Mouse (Mus musculus): ENCODE results near the gene Zfp771. TPM values are rescaled to one million over a fixed set of nuclear protein-coding genes. Genes with fewer than 3 reads are reported as not detected.

Gene Zfp771
- polyA plus RNA-seq, 1 experiment from 2014 or later, result 82.7 TPM

DNA sequence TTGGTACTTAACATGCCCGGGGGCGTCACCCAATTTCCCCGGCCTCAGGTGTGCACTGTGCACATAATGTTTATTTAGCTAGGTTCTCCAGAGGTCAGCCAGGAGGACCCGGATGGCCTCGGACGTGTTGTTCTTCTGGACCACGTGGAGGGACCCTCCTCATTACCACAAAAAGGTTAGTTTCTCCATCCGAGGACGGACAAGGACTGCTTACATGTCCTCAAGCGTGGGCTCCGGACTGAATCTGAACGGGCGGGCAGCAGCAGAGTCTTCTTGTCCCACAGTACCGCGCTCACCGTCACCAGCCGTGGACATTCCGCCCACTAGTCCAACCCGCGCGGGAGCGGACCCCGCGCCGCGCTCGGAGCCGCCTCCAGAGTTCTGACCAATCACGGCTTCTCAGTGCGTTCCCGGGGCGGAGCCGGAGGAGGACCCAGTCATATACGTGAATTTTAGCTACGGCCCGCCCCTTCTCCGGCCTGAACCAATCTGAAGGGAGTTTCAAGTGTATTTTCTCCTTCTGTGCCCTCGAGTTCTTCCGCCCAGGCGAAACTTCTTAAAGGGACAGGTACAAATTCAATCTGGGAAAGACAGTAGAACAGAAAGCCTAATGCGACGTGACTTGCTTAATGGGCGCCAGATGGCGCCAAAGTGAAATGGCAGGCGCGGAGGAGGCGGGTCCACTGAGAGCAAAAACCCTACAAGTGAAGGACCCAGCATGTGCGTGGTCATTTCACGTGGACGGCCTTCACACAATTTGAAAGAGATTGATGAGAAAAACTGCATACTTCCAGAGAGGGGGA is 16.4 kb downstream of the Zfp771 start, which contains the start of gene Dctpp1:
Gene Dctpp1, minus strand, starts transcription at position 401 of the 803 bp plus-strand sequence.
- peak; percentile 99 for ATAC-seq (ENCODE audit: low FRiP score, low read depth)
- Histone ChIP-seq H3K4me2 (replicated peaks) (peak within 1 kb of the TSS; percentile 88), H3K9me3 (no peaks in the 10 kb centered on the region), H3K27me3 (no peaks in the 10 kb centered on the region), H3K9ac (peak within 1 kb of the TSS; percentile 76), H3K36me3 (peaks cover 21% of the 10 kb centered on the region), H3K4me3 (peak within 1 kb of the TSS; percentile 66), H3K4me1 (peaks cover 22% of the 10 kb centered on the region), H3K27ac (no peak within 1 kb of the TSS)
- WGBS, result under 1% methylated on average over 50 of the region's 50 CpGs

DNA sequence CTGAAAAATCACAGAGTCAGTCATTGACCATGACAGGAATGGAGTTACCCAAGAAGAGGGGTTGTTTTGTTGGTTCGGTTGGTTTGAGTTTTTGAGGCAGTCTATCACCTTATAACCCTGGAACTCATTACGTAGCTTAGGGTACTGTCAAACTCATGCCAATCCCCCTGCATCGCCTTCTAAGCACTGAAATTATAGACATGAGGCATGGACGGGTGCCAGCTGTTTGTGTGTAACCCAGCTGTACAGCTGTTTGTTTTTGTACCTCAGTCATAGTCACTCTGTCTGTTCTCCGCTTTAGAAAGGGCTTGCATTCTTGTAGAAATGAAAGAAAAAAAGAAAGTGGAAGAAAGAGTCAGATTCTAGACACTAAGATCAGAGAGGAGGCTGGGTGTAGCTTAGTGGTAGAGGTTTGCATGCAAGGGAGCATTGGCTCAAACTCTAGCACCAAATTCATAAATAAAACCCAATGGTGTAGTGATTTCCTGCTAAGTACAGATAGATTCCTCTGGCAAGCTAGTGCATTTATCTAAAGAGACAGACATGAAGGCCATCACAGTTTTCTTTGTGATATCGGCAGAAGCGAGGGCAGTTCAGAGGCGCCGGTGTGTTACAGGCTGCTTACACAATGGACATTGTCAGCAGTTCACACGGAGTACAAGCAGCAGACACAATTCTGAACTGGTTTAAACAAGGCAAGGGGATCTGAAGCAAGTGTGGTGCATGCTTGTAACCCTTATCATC is 18.3 kb downstream of the Zfp771 start:
- Histone ChIP-seq H3K4me2 (replicated peaks) (no peak overlapping the region), H3K9ac (0 out of 2 replicates have a peak overlapping the region, but pooled peaks have one; percentile 15), H3K4me3 (no peak overlapping the region), H3K4me1 (peaks cover 22% of the 10 kb centered on the region), H3K9me3 (no peaks in the 10 kb centered on the region), H3K27me3 (no peaks in the 10 kb centered on the region), H3K27ac (no peak overlapping the region), H3K36me3 (peaks cover 8% of the 10 kb centered on the region; the same call in 1 of the 2 replicates)
- WGBS, result 85% methylated on average over 10 of the region's 10 CpGs
- ATAC-seq (ENCODE audit: low FRiP score, low read depth), result no peak

DNA sequence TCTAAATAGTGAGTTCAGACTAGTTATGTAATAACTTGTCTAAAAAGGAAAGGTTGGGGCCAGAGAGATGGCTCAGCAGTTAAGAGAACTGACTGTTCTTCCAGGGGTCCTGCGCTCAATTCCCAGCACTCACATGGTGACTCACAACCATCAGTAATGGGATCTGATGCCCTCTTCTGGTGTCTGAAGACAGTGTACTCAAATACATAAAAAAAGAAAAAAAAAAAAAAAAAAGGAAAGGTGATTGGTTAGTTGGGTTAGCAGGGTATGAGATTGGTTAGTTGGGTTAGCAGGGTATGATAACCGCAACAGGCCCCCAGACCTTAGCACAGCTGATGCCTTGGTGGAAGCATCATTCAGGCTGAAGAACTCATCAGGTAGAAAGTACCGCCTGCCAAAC is 19.5 kb downstream of the Zfp771 start:
- peaks cover 22% of the 10 kb centered on the region for H3K4me1 ChIP-seq
- no peaks in the 10 kb centered on the region for H3K27me3 ChIP-seq
- peaks cover 4% of the 10 kb centered on the region for H3K36me3 ChIP-seq
- H3K9me3 ChIP-seq, result peaks cover 5% of the 10 kb centered on the region
- 95% methylated on average over 3 of the region's 3 CpGs for WGBS
- no peak overlapping the region for H3K4me3 ChIP-seq
- no peak overlapping the region for H3K9ac ChIP-seq
- no peak overlapping the region for H3K4me2 ChIP-seq (replicated peaks)
- H3K27ac ChIP-seq, result no peak overlapping the region
- ATAC-seq (ENCODE audit: low FRiP score, low read depth), result no peak

DNA sequence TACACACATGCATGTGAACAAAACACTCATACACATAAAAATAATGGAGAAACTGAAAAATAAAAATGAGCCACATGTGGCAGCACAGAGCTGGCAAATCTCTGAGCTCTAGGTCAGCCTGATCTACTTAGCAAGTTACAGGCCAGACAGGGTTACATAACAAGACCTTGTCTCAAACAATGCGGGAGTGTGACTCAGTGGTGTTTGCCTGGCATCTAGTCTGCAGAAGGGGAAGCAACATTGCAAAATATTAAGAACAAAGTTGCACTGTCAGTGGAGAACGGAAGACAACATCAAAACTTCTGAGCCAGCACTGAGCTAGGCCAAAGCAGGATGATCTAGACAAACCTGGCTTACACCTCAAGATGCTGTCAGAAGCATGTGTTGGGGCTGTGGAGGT is 26.2 kb downstream of the Zfp771 start:
- Histone ChIP-seq H3K9ac (no peak overlapping the region), H3K27me3 (no peaks in the 10 kb centered on the region), H3K4me1 (peaks cover 16% of the 10 kb centered on the region), H3K4me3 (no peak overlapping the region), H3K36me3 (peaks cover 48% of the 10 kb centered on the region), H3K4me2 (replicated peaks) (no peak overlapping the region), H3K27ac (no peak overlapping the region), H3K9me3 (peaks cover 12% of the 10 kb centered on the region)
- 87% methylated on average over 2 of the region's 2 CpGs for WGBS
- ATAC-seq (ENCODE audit: low FRiP score, low read depth), result no peak

DNA sequence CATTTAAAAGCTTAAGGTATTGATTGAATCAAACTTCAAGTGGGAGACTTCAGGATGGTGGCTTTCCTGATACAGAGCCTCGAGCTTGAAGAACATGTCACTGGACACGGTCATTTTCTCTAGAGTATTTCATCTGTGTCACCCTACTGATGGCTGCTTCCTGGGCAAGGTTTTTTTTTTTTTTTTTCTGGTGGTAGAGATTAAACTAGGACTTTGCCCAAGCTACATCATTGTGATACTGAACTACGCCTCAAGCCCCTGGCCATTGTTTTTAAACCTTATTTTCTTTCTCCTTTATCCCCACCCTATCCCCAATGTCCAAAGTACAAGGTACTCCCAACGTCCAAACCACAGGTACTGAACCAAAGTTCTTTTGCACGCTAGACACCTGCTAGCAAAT is 26.6 kb downstream of the Zfp771 start:
- WGBS, result 92% methylated on average over 5 of the region's 5 CpGs
- Histone ChIP-seq H3K27ac (no peak overlapping the region), H3K9ac (no peak overlapping the region), H3K4me1 (peaks cover 16% of the 10 kb centered on the region), H3K4me3 (no peak overlapping the region), H3K9me3 (peaks cover 12% of the 10 kb centered on the region), H3K36me3 (peaks cover 48% of the 10 kb centered on the region), H3K27me3 (no peaks in the 10 kb centered on the region), H3K4me2 (replicated peaks) (no peak overlapping the region)
- no peak for ATAC-seq (ENCODE audit: low FRiP score, low read depth)

DNA sequence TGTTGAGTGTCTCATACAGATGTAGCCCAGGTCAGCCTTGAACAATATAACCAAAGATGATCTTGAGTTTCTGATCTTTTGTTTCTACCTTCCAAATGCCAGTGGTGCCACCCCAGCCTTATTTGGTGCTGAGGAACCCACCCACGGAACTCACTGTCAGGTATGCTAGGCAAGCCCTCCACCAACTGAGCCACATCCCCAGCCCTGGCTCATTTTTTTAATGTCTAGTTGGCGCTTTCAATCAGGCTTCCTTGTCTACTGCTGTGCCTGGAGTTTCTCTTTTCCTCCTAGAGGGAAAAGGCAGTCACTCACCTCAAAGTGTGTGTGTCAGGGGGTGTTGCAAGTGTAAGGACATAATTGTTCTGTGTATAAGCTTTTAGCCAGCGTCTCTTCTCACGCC is 27.0 kb downstream of the Zfp771 start:
- no peaks in the 10 kb centered on the region for H3K27me3 ChIP-seq
- peaks cover 16% of the 10 kb centered on the region for H3K4me1 ChIP-seq
- H3K4me3 ChIP-seq, result no peak overlapping the region
- ATAC-seq (ENCODE audit: low FRiP score, low read depth), result no peak
- peaks cover 12% of the 10 kb centered on the region for H3K9me3 ChIP-seq
- H3K9ac ChIP-seq, result no peak overlapping the region
- H3K27ac ChIP-seq, result no peak overlapping the region
- WGBS, result 97% methylated on average over 4 of the region's 4 CpGs
- H3K4me2 ChIP-seq (replicated peaks), result no peak overlapping the region
- H3K36me3 ChIP-seq, result peaks cover 48% of the 10 kb centered on the region

DNA sequence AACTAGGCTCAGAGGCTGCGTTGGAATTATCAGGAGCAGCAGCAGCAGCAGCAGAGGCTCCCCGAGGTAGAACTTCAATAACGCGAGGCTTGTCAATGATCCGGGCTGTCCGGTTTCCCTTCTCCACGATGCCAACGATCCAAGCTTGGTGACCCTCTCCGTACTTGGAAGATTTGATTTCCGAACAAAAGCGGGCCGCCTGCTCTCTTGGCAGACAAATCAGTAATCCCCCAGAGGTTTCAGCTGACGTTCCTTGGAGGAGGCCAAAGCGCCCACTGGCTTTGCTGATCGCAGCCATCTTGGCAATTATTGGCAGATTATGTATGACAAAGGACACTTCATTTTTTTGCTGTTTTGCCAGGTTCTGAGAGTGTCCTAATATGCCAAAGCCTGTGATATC is 28.5 kb downstream of the Zfp771 start:
- Histone ChIP-seq H3K9ac (no peak overlapping the region; the same call in 1 of the 2 replicates), H3K4me2 (replicated peaks) (peak overlapping the region; percentile 93), H3K27ac (no peak overlapping the region), H3K36me3 (peaks cover 48% of the 10 kb centered on the region), H3K4me3 (peak overlapping the region; percentile 82), H3K4me1 (peaks cover 16% of the 10 kb centered on the region), H3K27me3 (no peaks in the 10 kb centered on the region), H3K9me3 (peaks cover 12% of the 10 kb centered on the region)
- no peak for ATAC-seq (ENCODE audit: low FRiP score, low read depth)
- WGBS, result 97% methylated on average over 15 of the region's 15 CpGs

DNA sequence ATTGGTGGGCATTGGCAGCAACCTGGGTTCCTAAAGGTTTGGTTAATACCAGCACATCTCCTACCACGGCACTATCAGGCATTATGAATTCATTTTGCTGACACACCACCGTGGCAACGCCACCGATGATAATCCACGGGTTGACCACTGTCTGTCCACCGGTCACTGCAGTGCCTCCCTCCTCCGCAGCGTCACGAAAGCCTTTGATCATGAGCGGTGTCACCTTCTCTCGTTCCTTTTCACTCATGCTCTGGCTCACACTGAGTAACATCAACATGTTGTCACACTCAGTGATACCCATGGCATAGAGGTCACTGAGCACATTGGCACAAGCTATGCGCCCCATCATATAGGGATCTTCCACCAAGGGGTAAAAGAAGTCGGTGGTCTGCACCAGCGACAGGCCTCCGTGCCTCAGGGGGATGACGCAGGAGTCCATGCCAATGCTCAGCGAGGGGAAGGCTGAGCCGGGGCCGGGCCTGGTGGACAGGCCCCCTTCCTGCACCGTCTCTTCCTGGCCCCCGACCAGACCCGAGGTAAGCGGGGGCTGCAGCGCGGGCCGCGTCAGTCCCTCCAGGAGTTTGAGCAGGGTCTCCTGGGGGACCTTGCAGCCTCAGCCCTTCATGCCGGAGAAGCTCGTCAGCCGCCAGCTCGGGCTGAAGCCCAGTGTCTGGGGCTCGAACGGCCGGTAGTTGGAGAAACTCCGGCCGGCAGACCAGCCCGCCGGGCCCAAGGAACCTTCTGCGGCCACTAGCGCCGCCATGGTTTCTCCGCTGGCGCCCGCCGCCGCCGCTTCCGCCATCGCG is 29.2 kb downstream of the Zfp771 start:
- peaks cover 9% of the 10 kb centered on the region for H3K9me3 ChIP-seq
- H3K4me3 ChIP-seq, result peak overlapping the region; percentile 82
- 17% methylated on average over 50 of the region's 50 CpGs for WGBS
- peak overlapping the region; percentile 94 for H3K9ac ChIP-seq
- peaks cover 45% of the 10 kb centered on the region for H3K36me3 ChIP-seq
- no peaks in the 10 kb centered on the region for H3K27me3 ChIP-seq
- peak overlapping the region; percentile 88 for H3K27ac ChIP-seq
- ATAC-seq (ENCODE audit: low FRiP score, low read depth), result peak; percentile 75
- peaks cover 16% of the 10 kb centered on the region for H3K4me1 ChIP-seq
- H3K4me2 ChIP-seq (replicated peaks), result peak overlapping the region; percentile 93

DNA sequence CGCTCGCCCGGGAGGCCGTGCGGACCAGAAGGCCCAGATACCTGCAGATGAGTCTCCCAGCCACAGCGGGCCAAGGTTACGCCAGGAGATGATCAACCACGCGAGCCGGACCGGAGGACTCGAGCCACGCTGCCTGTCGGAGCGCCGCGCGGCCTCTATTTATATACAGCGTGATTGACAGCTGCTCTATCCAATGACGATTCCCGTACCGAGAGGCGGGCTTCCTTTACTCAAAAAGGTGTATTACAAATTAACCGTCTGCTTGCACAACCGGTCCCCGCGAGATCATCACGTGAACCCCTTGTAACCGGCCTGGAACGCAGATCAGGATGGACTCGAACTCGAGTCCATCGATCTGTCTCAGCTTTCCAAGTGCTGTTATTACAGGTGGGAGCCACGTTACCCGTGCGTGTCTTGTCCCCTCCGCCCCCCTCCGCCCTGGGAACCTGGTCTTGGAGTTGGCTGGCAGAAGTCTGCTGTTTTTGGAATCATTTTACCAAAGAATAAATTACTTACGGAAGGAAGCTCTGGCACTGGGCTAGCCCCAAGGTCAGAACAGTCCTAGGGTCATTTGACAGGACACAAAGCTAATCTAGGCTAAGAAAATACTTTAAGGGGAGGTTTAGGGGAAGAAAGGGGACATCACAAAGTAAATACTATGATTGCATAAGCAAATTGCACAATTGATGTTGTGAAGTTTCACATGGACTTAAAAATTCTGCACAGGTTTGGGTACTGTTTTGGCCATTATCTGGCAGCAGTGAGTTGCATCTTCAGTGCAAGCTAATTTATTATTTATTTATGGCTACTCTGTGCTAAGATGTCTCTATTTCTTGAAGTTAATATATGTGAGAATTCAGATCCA is 30.1 kb downstream of the Zfp771 start, which contains the start of gene Sephs2:
Gene Sephs2, minus strand, starts transcription at position 131 of the 865 bp plus-strand sequence.
- Histone ChIP-seq H3K27me3 (no peaks in the 10 kb centered on the region), H3K4me2 (replicated peaks) (peak within 1 kb of the TSS; percentile 93), H3K4me1 (peaks cover 16% of the 10 kb centered on the region), H3K4me3 (peak within 1 kb of the TSS; percentile 82), H3K9me3 (0 out of 2 replicates have a peak, but pooled peaks cover 4% of the 10 kb centered on the region), H3K9ac (peak within 1 kb of the TSS; percentile 94), H3K36me3 (peaks cover 37% of the 10 kb centered on the region), H3K27ac (peak within 1 kb of the TSS; percentile 88)
- peak; percentile 92 for ATAC-seq (ENCODE audit: low FRiP score, low read depth)
- WGBS, result 2% methylated on average over 39 of the region's 39 CpGs

DNA sequence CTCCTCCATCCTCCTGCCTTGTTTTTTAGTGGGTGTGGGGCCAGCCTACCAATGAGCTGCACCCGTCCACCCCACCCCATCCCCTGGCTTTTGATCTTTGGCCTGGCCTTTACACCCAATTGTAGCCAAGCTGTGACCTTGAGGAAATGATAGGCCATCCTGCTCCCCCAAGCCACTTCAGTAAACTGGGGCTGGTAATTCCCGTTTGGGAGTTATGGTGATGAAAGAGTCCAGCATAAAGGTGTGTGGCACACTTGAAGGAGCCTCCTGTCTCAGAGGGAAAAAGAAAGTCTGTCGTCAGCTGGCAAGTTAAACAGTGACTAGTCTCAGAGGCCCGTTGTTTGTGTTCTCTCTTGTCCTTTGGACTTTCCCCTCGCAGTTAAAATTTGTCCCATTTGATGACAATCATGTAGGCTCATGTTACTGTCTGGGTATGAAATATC is 32.5 kb downstream of the Zfp771 start:
- H3K36me3 ChIP-seq, result peaks cover 13% of the 10 kb centered on the region

DNA sequence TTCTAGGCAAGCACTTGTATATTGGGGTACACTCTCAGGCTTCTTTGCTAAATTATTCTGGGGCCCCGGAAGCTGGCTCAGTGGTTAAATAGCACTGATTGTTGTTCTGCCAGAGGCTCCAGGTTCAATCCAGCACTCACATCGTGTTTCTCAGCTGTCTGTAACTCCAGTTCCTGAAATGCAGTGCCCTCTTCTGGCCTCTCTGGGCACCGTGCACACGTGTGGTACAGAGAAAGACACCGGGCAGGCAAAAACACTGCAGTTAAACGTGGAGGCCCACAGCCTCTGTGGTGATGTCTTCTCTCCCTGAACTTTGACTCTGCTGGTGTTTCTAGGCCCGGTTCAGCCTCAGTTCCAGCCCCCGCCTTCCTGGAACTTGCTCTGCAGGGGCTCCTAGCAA is 34.2 kb downstream of the Zfp771 start:
- no peak for ATAC-seq (ENCODE audit: low FRiP score, low read depth)
- H3K4me1 ChIP-seq, result peaks cover 4% of the 10 kb centered on the region; the same call in 1 of the 2 replicates
- H3K27ac ChIP-seq, result no peak overlapping the region
- H3K36me3 ChIP-seq, result no peaks in the 10 kb centered on the region
- no peak overlapping the region for H3K9ac ChIP-seq
- H3K4me3 ChIP-seq, result no peak overlapping the region
- H3K27me3 ChIP-seq, result no peaks in the 10 kb centered on the region
- no peaks in the 10 kb centered on the region for H3K9me3 ChIP-seq
- no peak overlapping the region for H3K4me2 ChIP-seq (replicated peaks)
- 21% methylated on average over 8 of the region's 8 CpGs for WGBS

More for the DNA sequence above, 32.5 kb downstream of the Zfp771 start:
- H3K27me3 ChIP-seq, result no peaks in the 10 kb centered on the region
- H3K4me1 ChIP-seq, result peaks cover 16% of the 10 kb centered on the region
- H3K4me2 ChIP-seq (replicated peaks), result no peak overlapping the region
- 62% methylated on average over 5 of the region's 5 CpGs for WGBS
- no peak overlapping the region for H3K4me3 ChIP-seq
- H3K9ac ChIP-seq, result no peak overlapping the region
- no peak overlapping the region for H3K27ac ChIP-seq
- 0 out of 2 replicates have a peak, but pooled peaks cover 4% of the 10 kb centered on the region for H3K9me3 ChIP-seq
- ATAC-seq (ENCODE audit: low FRiP score, low read depth), result no peak

Measured in limb, embryonic 13.5 days (tissue).